In the genomic region with DNA sequence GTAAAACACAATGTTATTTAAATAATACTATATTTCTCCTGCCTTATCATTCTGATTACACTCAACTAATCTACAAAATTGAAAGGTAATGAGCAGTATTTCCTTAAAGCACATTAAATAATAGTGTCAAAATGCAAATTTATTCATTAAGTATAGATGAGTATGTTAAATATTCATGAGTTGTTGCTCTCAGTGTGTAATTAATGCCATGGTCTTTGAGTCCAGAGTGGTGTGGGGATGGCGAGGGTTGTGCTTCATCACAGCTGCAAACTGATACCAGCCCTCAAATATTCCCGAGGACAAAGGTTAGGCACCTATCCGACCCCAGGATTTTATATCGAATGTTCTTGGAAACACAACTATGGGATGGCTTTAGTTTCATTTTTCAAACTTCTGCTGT, we compare ENCODE assay signal across 22 mouse cellular contexts.
DNase-seq lines count a peak whose midpoint lies in the region; ATAC-seq lines count a peak whose summit lies in the region.
"Had no signal": no experiment of that assay in that cellular context is flagged by ENCODE, and none has a peak within 500 bp of the region (broad histone marks: within the 10 kb centered on the region; RNA-seq: fewer than 3 reads in every experiment).

No protein-coding gene starts in this region.

- no peak for ATAC-seq in hindbrain, embryonic 13.5 days (ENCODE audit: low FRiP score)
- no peak for ATAC-seq in hindbrain, embryonic 16.5 days
- ATAC-seq in midbrain, embryonic 15.5 days (replicated peaks), result 0 out of 2 replicates have a peak, but pooled peaks have one; percentile 56
- peak; percentile 82 for ATAC-seq in forebrain, embryonic 13.5 days
- ATAC-seq in forebrain, embryonic 15.5 days (replicated peaks), result peak; percentile 57; the same call in 1 of the 2 replicates
- no peak for ATAC-seq in CD4-positive, CD25-positive, alpha-beta regulatory T cell, adult 4 months
- ATAC-seq in cerebellum, adult (ENCODE audit: insufficient number of reproducible peaks, low FRiP score, low TSS enrichment), result no peak
- ATAC-seq: inflammation-experienced regulatory T-cells, adult 6 months had no signal

- peak overlapping the region; percentile 61; the same call in 1 of the 2 replicates for H3K27ac ChIP-seq in hindbrain, embryonic 13.5 days
- H3K27ac ChIP-seq in hindbrain, embryonic 16.5 days (ENCODE audit: low read depth, low read length), result no peak overlapping the region
- no peak overlapping the region for H3K27ac ChIP-seq in midbrain, embryonic 15.5 days
- no peak overlapping the region for H3K27ac ChIP-seq in midbrain, embryonic 10.5 days (replicated peaks)
- H3K27ac ChIP-seq in forebrain, embryonic 13.5 days, result no peak overlapping the region
- H3K27ac ChIP-seq in forebrain, embryonic 15.5 days (replicated peaks), result no peak overlapping the region
- H3K27ac ChIP-seq: embryonic facial prominence, embryonic 13.5 days; heart, embryonic 10.5 days had no signal

- DNase-seq in midbrain, embryonic 10.5 days (ENCODE audit: low spot score), result no peak
- DNase-seq: adrenal gland, adult 8-10 months; adrenal gland, postnatal 36 days; cerebellum, adult 11-12 months; cerebellum, adult 9-11 months; cerebellum, postnatal 36 days; gastrocnemius, postnatal 10 days; heart, adult 18-20 months; heart, postnatal 10 days; heart, postnatal 4 days had no signal

- peaks cover 10% of the 10 kb centered on the region for H3K4me1 ChIP-seq in hindbrain, embryonic 13.5 days (replicated peaks)
- no peaks in the 10 kb centered on the region for H3K4me1 ChIP-seq in hindbrain, embryonic 16.5 days (ENCODE audit: control insufficient read depth, insufficient read depth, low read depth, low read length)
- H3K4me1 ChIP-seq in midbrain, embryonic 15.5 days, result 0 out of 2 replicates have a peak, but pooled peaks cover 4% of the 10 kb centered on the region
- peaks cover 11% of the 10 kb centered on the region for H3K4me1 ChIP-seq in midbrain, embryonic 10.5 days
- H3K4me1 ChIP-seq in forebrain, embryonic 13.5 days, result peaks cover 10% of the 10 kb centered on the region
- peaks cover 4% of the 10 kb centered on the region; the same call in 1 of the 2 replicates for H3K4me1 ChIP-seq in forebrain, embryonic 15.5 days
- H3K4me1 ChIP-seq: heart, embryonic 10.5 days had no signal

- WGBS in hindbrain, embryonic 13.5 days, result 64% methylated on average over 4 of the region's 4 CpGs
- 60% methylated on average over 4 of the region's 4 CpGs for WGBS in hindbrain, embryonic 16.5 days
- 63% methylated on average over 4 of the region's 4 CpGs for WGBS in midbrain, embryonic 15.5 days
- WGBS in midbrain, embryonic 10.5 days, result 90% methylated on average over 4 of the region's 4 CpGs
- 58% methylated on average over 4 of the region's 4 CpGs for WGBS in forebrain, embryonic 13.5 days
- 59% methylated on average over 4 of the region's 4 CpGs for WGBS in forebrain, embryonic 15.5 days

- H3K9ac ChIP-seq in hindbrain, embryonic 13.5 days, result no peak overlapping the region
- no peak overlapping the region for H3K9ac ChIP-seq in hindbrain, embryonic 16.5 days (ENCODE audit: low read depth, low read length)
- H3K9ac ChIP-seq in midbrain, embryonic 15.5 days, result no peak overlapping the region
- no peak overlapping the region for H3K9ac ChIP-seq in forebrain, embryonic 13.5 days
- H3K9ac ChIP-seq in forebrain, embryonic 15.5 days (replicated peaks), result no peak overlapping the region
- H3K9ac ChIP-seq: embryonic facial prominence, embryonic 13.5 days; hindbrain, embryonic 15.5 days had no signal

- H3K36me3 ChIP-seq in hindbrain, embryonic 13.5 days, result no peaks in the 10 kb centered on the region
- no peaks in the 10 kb centered on the region for H3K36me3 ChIP-seq in hindbrain, embryonic 16.5 days (ENCODE audit: control insufficient read depth, insufficient read depth, low read length)
- no peaks in the 10 kb centered on the region for H3K36me3 ChIP-seq in midbrain, embryonic 15.5 days (replicated peaks)
- no peaks in the 10 kb centered on the region for H3K36me3 ChIP-seq in midbrain, embryonic 10.5 days
- H3K36me3 ChIP-seq in forebrain, embryonic 13.5 days (ENCODE audit: poor library complexity, severe bottlenecking), result no peaks in the 10 kb centered on the region
- no peaks in the 10 kb centered on the region for H3K36me3 ChIP-seq in forebrain, embryonic 15.5 days
- H3K36me3 ChIP-seq: embryonic facial prominence, embryonic 13.5 days; G1E; heart, embryonic 10.5 days; hindbrain, embryonic 15.5 days had no signal

- no peak overlapping the region for H3K4me2 ChIP-seq in hindbrain, embryonic 13.5 days
- H3K4me2 ChIP-seq in hindbrain, embryonic 16.5 days (ENCODE audit: low read length), result no peak overlapping the region
- H3K4me2 ChIP-seq in midbrain, embryonic 15.5 days, result no peak overlapping the region
- no peak overlapping the region for H3K4me2 ChIP-seq in forebrain, embryonic 13.5 days
- no peak overlapping the region for H3K4me2 ChIP-seq in forebrain, embryonic 15.5 days (replicated peaks)
- H3K4me2 ChIP-seq: embryonic facial prominence, embryonic 13.5 days; hindbrain, embryonic 15.5 days had no signal

- H3K9me3 ChIP-seq in hindbrain, embryonic 13.5 days, result no peaks in the 10 kb centered on the region
- no peaks in the 10 kb centered on the region for H3K9me3 ChIP-seq in hindbrain, embryonic 16.5 days (ENCODE audit: control insufficient read depth, low read length)
- no peaks in the 10 kb centered on the region for H3K9me3 ChIP-seq in midbrain, embryonic 15.5 days
- no peaks in the 10 kb centered on the region for H3K9me3 ChIP-seq in midbrain, embryonic 10.5 days (replicated peaks)
- no peaks in the 10 kb centered on the region for H3K9me3 ChIP-seq in forebrain, embryonic 13.5 days (replicated peaks)
- no peaks in the 10 kb centered on the region for H3K9me3 ChIP-seq in forebrain, embryonic 15.5 days
- H3K9me3 ChIP-seq: embryonic facial prominence, embryonic 13.5 days; G1E; heart, embryonic 10.5 days; hindbrain, embryonic 15.5 days had no signal

- no peaks in the 10 kb centered on the region for H3K27me3 ChIP-seq in hindbrain, embryonic 13.5 days
- H3K27me3 ChIP-seq in hindbrain, embryonic 16.5 days (replicated peaks; ENCODE audit: control insufficient read depth, insufficient read depth, low read length), result no peaks in the 10 kb centered on the region
- no peaks in the 10 kb centered on the region for H3K27me3 ChIP-seq in midbrain, embryonic 15.5 days (replicated peaks)
- no peaks in the 10 kb centered on the region for H3K27me3 ChIP-seq in midbrain, embryonic 10.5 days (ENCODE audit: low read depth, poor library complexity, severe bottlenecking)
- no peaks in the 10 kb centered on the region for H3K27me3 ChIP-seq in forebrain, embryonic 13.5 days
- H3K27me3 ChIP-seq in forebrain, embryonic 15.5 days, result no peaks in the 10 kb centered on the region
- H3K27me3 ChIP-seq: embryonic facial prominence, embryonic 13.5 days; hindbrain, embryonic 15.5 days had no signal

- no peak overlapping the region for H3K4me3 ChIP-seq in hindbrain, embryonic 13.5 days
- H3K4me3 ChIP-seq in hindbrain, embryonic 16.5 days (ENCODE audit: low read length), result no peak overlapping the region
- H3K4me3 ChIP-seq in midbrain, embryonic 15.5 days, result no peak overlapping the region
- H3K4me3 ChIP-seq in midbrain, embryonic 10.5 days, result no peak overlapping the region
- no peak overlapping the region for H3K4me3 ChIP-seq in forebrain, embryonic 13.5 days
- no peak overlapping the region for H3K4me3 ChIP-seq in forebrain, embryonic 15.5 days
- H3K4me3 ChIP-seq: embryonic facial prominence, embryonic 13.5 days; heart, embryonic 10.5 days; hindbrain, embryonic 15.5 days had no signal

Comparison
In these comparisons a context has a peak if more than half of its experiments do, and no peak if none do; other contexts are left out.
1. ATAC-seq: peak in midbrain, embryonic 15.5 days (single experiment), forebrain, embryonic 13.5 days (single experiment) and forebrain, embryonic 15.5 days (single experiment); none in hindbrain, embryonic 13.5 days (single experiment), hindbrain, embryonic 16.5 days (single experiment), CD4-positive, CD25-positive, alpha-beta regulatory T cell, adult 4 months (single experiment) and cerebellum, adult (single experiment).